Mouse (Mus musculus): ENCODE measurements at regions not wholly inside any gene's neighbourhood (a gene's known extent, or its start where the extent isn't known, plus 50 kb on each side); places are given as distances from the start of the nearest gene placed in this dataset.
"Not testable (repeated sequence)": the region's sequence is repeated elsewhere in the genome, so short reads cannot be mapped to it uniquely, and the experiment has no call there.

GRCm38 (mm10) chr13:75295818-75296217 is 206.2 kb downstream of the Pcsk1 start:
- peaks cover 5% of the 10 kb centered on the region; the same call in 1 of the 2 replicates for H3K9me3 ChIP-seq (replicated peaks)
- no peaks in the 10 kb centered on the region for H3K36me3 ChIP-seq
- no peak for ATAC-seq (ENCODE audit: low FRiP score)
- no peak overlapping the region for H3K4me3 ChIP-seq
- 94% methylated on average over 4 of the region's 4 CpGs for WGBS
- H3K9ac ChIP-seq, result no peak overlapping the region
- no peak overlapping the region for H3K27ac ChIP-seq
- no peaks in the 10 kb centered on the region for H3K4me1 ChIP-seq
- no peak overlapping the region for H3K4me2 ChIP-seq (replicated peaks)
- H3K27me3 ChIP-seq, result no peaks in the 10 kb centered on the region

GRCm38 (mm10) chr13:75319780-75320179 is 230.2 kb downstream of the Pcsk1 start:
- Histone ChIP-seq H3K9me3 (replicated peaks) (no peaks in the 10 kb centered on the region), H3K4me3 (no peak overlapping the region), H3K36me3 (no peaks in the 10 kb centered on the region), H3K4me2 (replicated peaks) (no peak overlapping the region), H3K27me3 (no peaks in the 10 kb centered on the region), H3K4me1 (no peaks in the 10 kb centered on the region), H3K9ac (no peak overlapping the region), H3K27ac (no peak overlapping the region)
- ATAC-seq (ENCODE audit: low FRiP score), result no peak

- no peaks in the 10 kb centered on the region for H3K4me1 ChIP-seq
- H3K9me3 ChIP-seq (replicated peaks), result no peaks in the 10 kb centered on the region
- ATAC-seq (ENCODE audit: low FRiP score), result no peak
- no peaks in the 10 kb centered on the region for H3K36me3 ChIP-seq
- no peaks in the 10 kb centered on the region for H3K27me3 ChIP-seq
- 78% methylated on average over 1 of the region's 1 CpGs for WGBS
- no peak overlapping the region for H3K4me3 ChIP-seq
- H3K27ac ChIP-seq, result no peak overlapping the region
- H3K9ac ChIP-seq, result no peak overlapping the region
- H3K4me2 ChIP-seq (replicated peaks), result no peak overlapping the region
Measured at GRCm38 (mm10) chr13:75320239-75320638, 230.6 kb downstream of the Pcsk1 start.

- WGBS, result 89% methylated on average over 5 of the region's 5 CpGs
- Histone ChIP-seq H3K27ac (no peak overlapping the region), H3K4me1 (no peaks in the 10 kb centered on the region), H3K4me2 (replicated peaks) (no peak overlapping the region), H3K4me3 (no peak overlapping the region), H3K9me3 (replicated peaks) (no peaks in the 10 kb centered on the region), H3K36me3 (no peaks in the 10 kb centered on the region), H3K27me3 (no peaks in the 10 kb centered on the region), H3K9ac (no peak overlapping the region)
- ATAC-seq (ENCODE audit: low FRiP score), result no peak
Measured at GRCm38 (mm10) chr13:75337054-75337453, 247.4 kb downstream of the Pcsk1 start.

GRCm38 (mm10) chr13:75343422-75343821 is 253.8 kb downstream of the Pcsk1 start:
- Histone ChIP-seq H3K4me2 (replicated peaks) (no peak overlapping the region), H3K27me3 (no peaks in the 10 kb centered on the region), H3K9me3 (replicated peaks) (no peaks in the 10 kb centered on the region), H3K4me1 (no peaks in the 10 kb centered on the region), H3K27ac (no peak overlapping the region), H3K4me3 (no peak overlapping the region), H3K9ac (no peak overlapping the region), H3K36me3 (no peaks in the 10 kb centered on the region)
- no peak for ATAC-seq (ENCODE audit: low FRiP score)
- 88% methylated on average over 7 of the region's 7 CpGs for WGBS

GRCm38 (mm10) chr13:75366723-75367426 is 277.2 kb downstream of the Pcsk1 start:
- WGBS, result 79% methylated on average over 3 of the region's 3 CpGs
- H3K4me2 ChIP-seq (replicated peaks), result no peak overlapping the region
- no peak for ATAC-seq (ENCODE audit: low FRiP score)

GRCm38 (mm10) chr13:75368249-75368800 is 278.7 kb downstream of the Pcsk1 start:
- Histone ChIP-seq H3K4me2 (replicated peaks) (no peak overlapping the region), H3K4me1 (no peaks in the 10 kb centered on the region), H3K9ac (no peak overlapping the region), H3K27ac (no peak overlapping the region), H3K9me3 (replicated peaks) (no peaks in the 10 kb centered on the region), H3K36me3 (no peaks in the 10 kb centered on the region), H3K27me3 (no peaks in the 10 kb centered on the region), H3K4me3 (no peak overlapping the region)
- no peak for ATAC-seq (ENCODE audit: low FRiP score)
- WGBS, result 70% methylated on average over 7 of the region's 7 CpGs

More at GRCm38 (mm10) chr13:75366723-75367426, 277.2 kb downstream of the Pcsk1 start:
- Histone ChIP-seq H3K27ac (no peak overlapping the region), H3K27me3 (no peaks in the 10 kb centered on the region), H3K36me3 (no peaks in the 10 kb centered on the region), H3K9ac (no peak overlapping the region), H3K9me3 (replicated peaks) (no peaks in the 10 kb centered on the region), H3K4me3 (no peak overlapping the region), H3K4me1 (no peaks in the 10 kb centered on the region)

- H3K9me3 ChIP-seq (replicated peaks); ATAC-seq (ENCODE audit: low FRiP score); H3K4me3 ChIP-seq; H3K9ac ChIP-seq; H3K27ac ChIP-seq; H3K36me3 ChIP-seq; H3K4me2 ChIP-seq (replicated peaks); H3K4me1 ChIP-seq; H3K27me3 ChIP-seq: not testable (repeated sequence)
- WGBS, result 92% methylated on average over 3 of the region's 3 CpGs
Measured at GRCm38 (mm10) chr13:75377100-75377499, 287.5 kb downstream of the Pcsk1 start.

- Histone ChIP-seq H3K4me3 (no peak overlapping the region), H3K27ac (no peak overlapping the region), H3K27me3 (no peaks in the 10 kb centered on the region), H3K9me3 (replicated peaks) (no peaks in the 10 kb centered on the region), H3K9ac (no peak overlapping the region), H3K36me3 (no peaks in the 10 kb centered on the region), H3K4me2 (replicated peaks) (no peak overlapping the region), H3K4me1 (no peaks in the 10 kb centered on the region)
- 78% methylated on average over 1 of the region's 1 CpGs for WGBS
- no peak for ATAC-seq (ENCODE audit: low FRiP score)
Measured at GRCm38 (mm10) chr13:75377717-75378116, 288.1 kb downstream of the Pcsk1 start.

- ATAC-seq (ENCODE audit: low FRiP score), result no peak
- no peak overlapping the region for H3K4me2 ChIP-seq (replicated peaks)
Measured at GRCm38 (mm10) chr13:75384631-75385340, 295.2 kb downstream of the Pcsk1 start.

GRCm38 (mm10) chr13:75389211-75389610 is 299.6 kb downstream of the Pcsk1 start:
- no peaks in the 10 kb centered on the region for H3K27me3 ChIP-seq
- no peaks in the 10 kb centered on the region for H3K4me1 ChIP-seq
- no peaks in the 10 kb centered on the region for H3K9me3 ChIP-seq (replicated peaks)
- WGBS, result 87% methylated on average over 1 of the region's 1 CpGs
- no peaks in the 10 kb centered on the region for H3K36me3 ChIP-seq
- ATAC-seq (ENCODE audit: low FRiP score), result no peak
- H3K27ac ChIP-seq, result no peak overlapping the region
- H3K9ac ChIP-seq, result no peak overlapping the region
- no peak overlapping the region for H3K4me3 ChIP-seq
- H3K4me2 ChIP-seq (replicated peaks), result no peak overlapping the region

More at GRCm38 (mm10) chr13:75384631-75385340, 295.2 kb downstream of the Pcsk1 start:
- WGBS, result 81% methylated on average over 4 of the region's 4 CpGs
- H3K36me3 ChIP-seq, result no peaks in the 10 kb centered on the region
- H3K9ac ChIP-seq, result no peak overlapping the region
- H3K4me1 ChIP-seq, result no peaks in the 10 kb centered on the region
- no peak overlapping the region for H3K27ac ChIP-seq
- H3K9me3 ChIP-seq (replicated peaks), result no peaks in the 10 kb centered on the region
- H3K27me3 ChIP-seq, result no peaks in the 10 kb centered on the region
- H3K4me3 ChIP-seq, result no peak overlapping the region

- Histone ChIP-seq H3K27ac (no peak overlapping the region), H3K4me1 (no peaks in the 10 kb centered on the region), H3K9ac (no peak overlapping the region), H3K27me3 (no peaks in the 10 kb centered on the region), H3K36me3 (no peaks in the 10 kb centered on the region), H3K4me2 (replicated peaks) (no peak overlapping the region), H3K9me3 (replicated peaks) (no peaks in the 10 kb centered on the region), H3K4me3 (no peak overlapping the region)
- WGBS, result 100% methylated on average over 1 of the region's 1 CpGs
- ATAC-seq (ENCODE audit: low FRiP score), result no peak
Measured at GRCm38 (mm10) chr13:75390177-75390576, 300.6 kb downstream of the Pcsk1 start.

- H3K4me3 ChIP-seq; H3K36me3 ChIP-seq; H3K4me2 ChIP-seq (replicated peaks); H3K9ac ChIP-seq; H3K27me3 ChIP-seq; ATAC-seq (ENCODE audit: low FRiP score); H3K27ac ChIP-seq; H3K4me1 ChIP-seq; H3K9me3 ChIP-seq (replicated peaks): not testable (repeated sequence)
- WGBS, result 90% methylated on average over 3 of the region's 3 CpGs
Measured at GRCm38 (mm10) chr13:75399846-75400245, 306.7 kb upstream of the Ell2 start.

Data from hindbrain, embryonic 12.5 days (tissue).